Mouse (Mus musculus) neural tube, embryonic 12.5 days (tissue): Measurements from ENCODE around the gene Actg2. TPM values are rescaled to one million over a fixed set of nuclear protein-coding genes. Genes with fewer than 3 reads are reported as not detected.

Source experiments
- ATAC-seq: fragments of 200-750 bp; cut with Nextera tagmentation; 2 replicates; pipeline ENCODE4 v1.8.0; 2017; ENCODE audit warnings: low read depth, mild to moderate bottlenecking, moderate TSS enrichment, moderate library complexity; ENCODE audit not compliant: low FRiP score
- H3K27ac ChIP-seq: fragments of 300-500 bp; sonication (generic); 2 replicates; pipeline ENCODE4 v1.5.1; 2016
- H3K27me3 ChIP-seq: fragments of 300-500 bp; sonication (generic); replicated peaks from 2 replicates; pipeline ENCODE4 v1.6.1; 2016; ENCODE audit warnings: mild to moderate bottlenecking
- H3K36me3 ChIP-seq: fragments of 300-500 bp; sonication (generic); 2 replicates; pipeline ENCODE4 v1.6.1; 2016; ENCODE audit warnings: mild to moderate bottlenecking
- H3K4me1 ChIP-seq: fragments of 300-500 bp; sonication (generic); 2 replicates; pipeline ENCODE4 v1.6.1; 2016
- H3K4me2 ChIP-seq: fragments of 300-500 bp; sonication (generic); replicated peaks from 2 replicates; pipeline ENCODE4 v1.6.1; 2016; ENCODE audit warnings: mild to moderate bottlenecking
- H3K4me3 ChIP-seq: fragments of 300-500 bp; sonication (generic); 2 replicates; pipeline ENCODE4 v1.5.1; 2016
- H3K9ac ChIP-seq: fragments of 300-500 bp; sonication (generic); 2 replicates; pipeline ENCODE4 v1.6.1; 2016; ENCODE audit warnings: mild to moderate bottlenecking
- H3K9me3 ChIP-seq: fragments of 300-500 bp; sonication (generic); 2 replicates; pipeline ENCODE4 v1.6.1; 2016; ENCODE audit warnings: mild to moderate bottlenecking
- polyA plus RNA-seq: library from polyadenylated mRNA; unstranded; fragments of >200 nt; fragmentation: Nextera tagmentation; extraction: Ambion mirVana; gene quantifications from 2 replicates; pipeline ENCODE4 v1.2.1, GENCODE M21; 2016

The Actg2 gene
- polyA plus RNA-seq, 1 experiment from 2014 or later: 1.3 TPM

- Histone ChIP-seq H3K36me3 (no peaks in the 10 kb centered on the region), H3K9me3 (no peaks in the 10 kb centered on the region), H3K4me3 (no peak overlapping the region), H3K4me1 (no peaks in the 10 kb centered on the region), H3K27ac (no peak overlapping the region), H3K27me3 (no peaks in the 10 kb centered on the region), H3K9ac (no peak overlapping the region), H3K4me2 (no peak overlapping the region)
- no peak for ATAC-seq
Measured at GRCm38 (mm10) chr6:83464011-83464410, 72.1 kb downstream of the Actg2 start.

Other genes starting within 250 kb of the Actg2 start
- gene Mthfd2, start 210.4 kb downstream of the Actg2 start, polyA plus RNA-seq: 30.8 and 33.1 TPM in 2 replicates
- 46.4 and 48.5 TPM in 2 replicates for gene Mob1a, start 210.2 kb downstream of the Actg2 start, polyA plus RNA-seq
- gene Bola3, start 187.1 kb downstream of the Actg2 start, polyA plus RNA-seq: 92.1 and 93.5 TPM in 2 replicates
- 59.8 and 64.5 TPM in 2 replicates for gene Tet3, start 77.2 kb downstream of the Actg2 start, polyA plus RNA-seq
- 62.6 and 66.4 TPM in 2 replicates for gene Dguok, start 29.3 kb downstream of the Actg2 start, polyA plus RNA-seq
- gene Stambp, start 36.5 kb upstream of the Actg2 start, polyA plus RNA-seq: 34.4 and 34.6 TPM in 2 replicates
- gene Clec4f, start 119.9 kb upstream of the Actg2 start, polyA plus RNA-seq: not detected in 2 replicates
- gene Cd207, start 141.6 kb upstream of the Actg2 start, polyA plus RNA-seq: not detected in 2 replicates
- gene Vax2, start 175.0 kb upstream of the Actg2 start, polyA plus RNA-seq: 0.15 TPM in 1 of 2 replicates, not detected in the other
- not detected in 2 replicates for gene Atp6v1b1, start 206.7 kb upstream of the Actg2 start, polyA plus RNA-seq
- gene Ankrd53, start 226.4 kb upstream of the Actg2 start, polyA plus RNA-seq: 0.15 and 0.22 TPM in 2 replicates
- gene Tex261, start 239.5 kb upstream of the Actg2 start, polyA plus RNA-seq: 71.6 and 72.6 TPM in 2 replicates